ENCODE assay signal across 16 mouse cellular contexts in genomic region chr5:141017927-141018700, GRCm38 (mm10). TPM values are rescaled to one million over a fixed set of nuclear protein-coding genes. Genes with fewer than 3 reads are reported as not detected.
DNase-seq lines count a peak whose midpoint lies in the region; ATAC-seq and TF ChIP-seq lines count a peak whose summit lies in the region.
"Had no signal": no experiment of that assay in that cellular context is flagged by ENCODE, and none has a peak within 500 bp of the region (broad histone marks: within the 10 kb centered on the region; RNA-seq: fewer than 3 reads in every experiment).

No protein-coding gene starts in this region.

- H3K27me3 ChIP-seq in midbrain, postnatal 0 days (ENCODE audit: insufficient read depth, low read length), result no peaks in the 10 kb centered on the region
- H3K27me3 ChIP-seq: neural tube, embryonic 12.5 days had no signal

- 0 out of 2 replicates have a peak, but pooled peaks cover 4% of the 10 kb centered on the region for H3K9me3 ChIP-seq in midbrain, postnatal 0 days (ENCODE audit: low read length)

- ATAC-seq in common myeloid progenitor, adult 5-6 weeks (replicated peaks; ENCODE audit: low read depth, poor library complexity, severe bottlenecking), result peak; percentile 92
- ATAC-seq in neutrophil, adult 5-6 weeks (ENCODE audit: extremely low read depth, insufficient number of reproducible peaks, low FRiP score, poor library complexity, severe bottlenecking), result peak; percentile 76
- ATAC-seq in midbrain, postnatal 0 days (ENCODE audit: low FRiP score), result no peak
- ATAC-seq: forebrain, embryonic 16.5 days; intestine, postnatal 0 days had no signal

- H3K27ac ChIP-seq in midbrain, postnatal 0 days (ENCODE audit: low read depth, low read length), result no peak overlapping the region
- H3K27ac ChIP-seq: neural tube, embryonic 12.5 days had no signal

- WGBS in midbrain, postnatal 0 days, result 81% methylated on average over 2 of the region's 2 CpGs

- no peak overlapping the region for H3K9ac ChIP-seq in midbrain, postnatal 0 days (replicated peaks; ENCODE audit: low read length, poor library complexity, severe bottlenecking)
- H3K9ac ChIP-seq: neural tube, embryonic 12.5 days had no signal

- no peaks in the 10 kb centered on the region for H3K36me3 ChIP-seq in midbrain, postnatal 0 days (ENCODE audit: insufficient read depth, low read length)
- H3K36me3 ChIP-seq: neural tube, embryonic 12.5 days had no signal

- DNase-seq in spleen, adult 18-20 months, result peak; percentile 40 to 41
- no peak for DNase-seq in spleen, adult 12 weeks (ENCODE audit: low spot score)
- no peak for DNase-seq in ovary, postnatal 36 days (ENCODE audit: low spot score)
- DNase-seq in kidney, adult 9 months, result no peak
- no peak for DNase-seq in kidney, adult 18-20 months
- DNase-seq in midbrain, postnatal 0 days (ENCODE audit: low spot score), result no peak
- DNase-seq: cerebellum, postnatal 25 days; heart, adult 18-20 months; heart, postnatal 14 days; lung, adult 2 months had no signal

- H3K4me1 ChIP-seq in midbrain, postnatal 0 days (ENCODE audit: insufficient read depth, low read length), result no peaks in the 10 kb centered on the region
- H3K4me1 ChIP-seq: neural tube, embryonic 12.5 days had no signal

- no peak for TF ChIP-seq CTCF in midbrain, postnatal 0 days (IDR thresholded peaks at IDR 0.05)

- H3K4me3 ChIP-seq in midbrain, postnatal 0 days (ENCODE audit: low read depth, low read length), result no peak overlapping the region
- H3K4me3 ChIP-seq: neural tube, embryonic 12.5 days had no signal

- no peak overlapping the region for H3K4me2 ChIP-seq in midbrain, postnatal 0 days (ENCODE audit: low read depth, low read length, poor library complexity, severe bottlenecking)
- H3K4me2 ChIP-seq: midbrain, embryonic 11.5 days; neural tube, embryonic 12.5 days had no signal

RNA-seq across cellular contexts. Expression of gene Card11, which starts 17.7 kb away (rescaled TPM):
- 1.4 and 1.8 TPM in 2 replicates for total RNA-seq in common myeloid progenitor, adult 5-6 weeks (2017)
- 74.3 and 78.4 TPM in 2 replicates for total RNA-seq in neutrophil, adult 5-6 weeks (2017)
- total RNA-seq in midbrain, postnatal 0 days (2014; rRNA removed), result 0.19 TPM in 1 of 2 replicates, not detected in the other
- 0.09 and 0.28 TPM in 2 replicates for polyA plus RNA-seq in midbrain, postnatal 0 days (2015; fragmentation: Nextera tagmentation; extraction: Ambion mirVana)
- polyA plus RNA-seq: midbrain, embryonic 11.5 days had no signal

Comparison
In these comparisons a context has a peak if more than half of its experiments do, and no peak if none do; other contexts are left out.
1. DNase-seq: peak in spleen, adult 18-20 months (2 of 2); none in spleen, adult 12 weeks (single experiment), ovary, postnatal 36 days (single experiment), kidney, adult 9 months (single experiment), kidney, adult 18-20 months (single experiment) and midbrain, postnatal 0 days (single experiment).
2. RNA of gene Card11, which starts 17.7 kb away (total RNA-seq): 74.3 to 78.4 TPM in neutrophil, adult 5-6 weeks; 1.4 to 1.8 TPM in common myeloid progenitor, adult 5-6 weeks and 0.19 TPM in midbrain, postnatal 0 days; every median in the first group is over 10 times any median in the second.